Mouse (Mus musculus): ENCODE measurements at regions not wholly inside any gene's neighbourhood (a gene's known extent, or its start where the extent isn't known, plus 50 kb on each side); places are given as distances from the start of the nearest gene placed in this dataset.

GRCm38 (mm10) chr15:20265367-20265900 lies 183.6 kb upstream of the Cdh12 start:
- no peak for TF ChIP-seq CHD2 (IDR thresholded peaks at IDR 0.05; ENCODE audit: low read length)
- TF ChIP-seq UBTF (IDR thresholded peaks at IDR 0.05; ENCODE audit: borderline replicate concordance, insufficient read depth, low read depth, low read length), result no peak
- no peak for TF ChIP-seq TCF12 (IDR thresholded peaks at IDR 0.05; ENCODE audit: low read depth, low read length)
